Mouse (Mus musculus): Measurements from ENCODE around the gene Cyp2c23. TPM values are rescaled to one million over a fixed set of nuclear protein-coding genes. Genes with fewer than 3 reads are reported as not detected.

Cyp2c23 gene
- not detected in 2 replicates for polyA plus RNA-seq (2012; ENCODE audit: low replicate concordance)

GRCm38 (mm10) chr19:44028972-44029371 lies at the start of gene Cyp2c23:
Cyp2c23 (minus strand) TSS chr19:44029208.

GRCm38 (mm10) chr19:44069121-44069913 lies 40.3 kb upstream of the Cyp2c23 start, which contains the start of gene Erlin1:
Erlin1 (minus strand) TSS chr19:44069785.

GRCm38 (mm10) chr19:43986069-43986794 lies 42.8 kb downstream of the Cyp2c23 start, which contains the start of gene Cpn1:
Cpn1 (minus strand) TSS chr19:43986556.

Other genes starting within 250 kb of the Cyp2c23 start
- not detected in 2 replicates for gene Abcc2, start 247.0 kb downstream of the Cyp2c23 start, polyA plus RNA-seq (2012; ENCODE audit: low replicate concordance)
- 5.4 and 10.4 TPM in 2 replicates for gene Dnmbp, start 89.0 kb downstream of the Cyp2c23 start, polyA plus RNA-seq (2012; ENCODE audit: low replicate concordance)
- 0.43 and 1.2 TPM in 2 replicates for gene Cpn1, start 42.7 kb downstream of the Cyp2c23 start, polyA plus RNA-seq (2012; ENCODE audit: low replicate concordance)
- 5.7 and 8.2 TPM in 2 replicates for gene Erlin1, start 40.6 kb upstream of the Cyp2c23 start, polyA plus RNA-seq (2012; ENCODE audit: low replicate concordance)
- 15.3 and 38.1 TPM in 2 replicates for gene Chuk, start 78.3 kb upstream of the Cyp2c23 start, polyA plus RNA-seq (2012; ENCODE audit: low replicate concordance)
- 3.5 and 7.9 TPM in 2 replicates for gene Cwf19l1, start 106.7 kb upstream of the Cyp2c23 start, polyA plus RNA-seq (2012; ENCODE audit: low replicate concordance)
- gene Bloc1s2, start 117.2 kb upstream of the Cyp2c23 start, polyA plus RNA-seq (2012; ENCODE audit: low replicate concordance): 80.9 and 191 TPM in 2 replicates
- gene Pkd2l1, start 163.2 kb upstream of the Cyp2c23 start, polyA plus RNA-seq (2012; ENCODE audit: low replicate concordance): not detected in 2 replicates
- not detected in 2 replicates for gene Scd3, start 174.1 kb upstream of the Cyp2c23 start, polyA plus RNA-seq (2012; ENCODE audit: low replicate concordance)

All from hematopoietic multipotent progenitor cell, adult 10-12 weeks (in vitro differentiated cells).